Mouse (Mus musculus) embryonic facial prominence, embryonic 11.5 days (tissue): Measurements from ENCODE around the gene Rnf32. TPM values are rescaled to one million over a fixed set of nuclear protein-coding genes. Genes with fewer than 3 reads are reported as not detected.

ENCODE experiments used
- ATAC-seq: fragments of 200-750 bp; cut with Nextera tagmentation; replicated peaks from 2 replicates; pipeline ENCODE4 v1.8.0; 2017; ENCODE audit warnings: low read depth; ENCODE audit not compliant: insufficient number of reproducible peaks, low FRiP score, low TSS enrichment
- DNase-seq: peaks from one replicate; pipeline ENCODE4 v3.0.0-alpha.2; 2015; ENCODE audit warnings: low spot score
- H3K27ac ChIP-seq: fragments of 300-500 bp; sonication (generic); replicated peaks from 2 replicates; pipeline ENCODE4 v1.5.1; 2014; ENCODE audit warnings: mild to moderate bottlenecking, low read depth, low read length, control low read depth
- H3K27me3 ChIP-seq: fragments of 300-500 bp; sonication (generic); 2 replicates; pipeline ENCODE4 v1.6.1; 2014; ENCODE audit warnings: mild to moderate bottlenecking, low read length, moderate library complexity, mixed read lengths; ENCODE audit not compliant: control insufficient read depth, insufficient read depth
- H3K36me3 ChIP-seq: fragments of 300-500 bp; sonication (generic); replicated peaks from 2 replicates; pipeline ENCODE4 v1.6.1; 2014; ENCODE audit warnings: low read depth, mild to moderate bottlenecking, low read length, moderate library complexity, mixed read lengths; ENCODE audit not compliant: control insufficient read depth, insufficient read depth
- H3K4me1 ChIP-seq: fragments of 300-500 bp; sonication (generic); 2 replicates; pipeline ENCODE4 v1.6.1; 2014; ENCODE audit warnings: low read length, mixed read lengths; ENCODE audit not compliant: control insufficient read depth, insufficient read depth
- H3K4me2 ChIP-seq: fragments of 300-500 bp; sonication (generic); 2 replicates; pipeline ENCODE4 v1.6.1; 2014; ENCODE audit warnings: low read depth, mild to moderate bottlenecking, control low read depth, low read length, moderate library complexity
- H3K4me3 ChIP-seq: fragments of 300-500 bp; sonication (generic); 2 replicates; pipeline ENCODE4 v1.5.1; 2014; ENCODE audit warnings: low read depth, low read length, control low read depth
- H3K9ac ChIP-seq: fragments of 300-500 bp; sonication (generic); replicated peaks from 2 replicates; pipeline ENCODE4 v1.6.1; 2014; ENCODE audit warnings: mild to moderate bottlenecking, control low read depth, low read length
- H3K9me3 ChIP-seq: fragments of 300-500 bp; sonication (generic); replicated peaks from 2 replicates; pipeline ENCODE4 v1.6.1; 2016; ENCODE audit warnings: mild to moderate bottlenecking, low read length, inconsistent platforms, mixed read lengths; ENCODE audit not compliant: control insufficient read depth
- WGBS: fragments of 180-500 bp; shearing (Covaris S2); extraction: QIAGEN DNeasy Blood & Tissue Kit; methylation state at CpG from one replicate; pipeline ENCODE4 v1.1.7; 2014; 5-methylcytosine and 5-hydroxymethylcytosine counted together
- polyA plus RNA-seq: library from polyadenylated mRNA; unstranded; fragments of >200 nt; fragmentation: Nextera tagmentation; extraction: Ambion mirVana; gene quantifications from 2 replicates; pipeline ENCODE4 v1.2.1, GENCODE M21; 2014

The Rnf32 gene
- 5.7 and 6.6 TPM in 2 replicates for polyA plus RNA-seq

GRCm38 (mm10) chr5:29195570-29196263 is at the start of gene Rnf32:
Gene Rnf32, plus strand, starts transcription at chr5:29195992.
- Histone ChIP-seq H3K36me3 (no peaks in the 10 kb centered on the region), H3K4me3 (peak within 1 kb of the TSS; percentile 55), H3K27me3 (no peaks in the 10 kb centered on the region), H3K4me2 (peak within 1 kb of the TSS; percentile 67), H3K9ac (peak within 1 kb of the TSS; percentile 82), H3K4me1 (no peaks in the 10 kb centered on the region), H3K9me3 (no peaks in the 10 kb centered on the region), H3K27ac (peak within 1 kb of the TSS; percentile 47; the same call in 1 of the 2 replicates)
- ATAC-seq (peak; percentile 96), DNase-seq (peak; percentile 95)
- under 1% methylated on average over 58 of the region's 70 CpGs for WGBS

GRCm38 (mm10) chr5:29150146-29150545 is 45.6 kb upstream of the Rnf32 start:
- H3K4me3 ChIP-seq = no peak overlapping the region
- H3K27ac ChIP-seq = no peak overlapping the region
- DNase-seq (no peak), ATAC-seq (no peak)
- no peak overlapping the region for H3K9ac ChIP-seq
- H3K4me2 ChIP-seq = no peak overlapping the region
- H3K4me1 ChIP-seq = no peaks in the 10 kb centered on the region
- H3K9me3 ChIP-seq = no peaks in the 10 kb centered on the region
- no peaks in the 10 kb centered on the region for H3K36me3 ChIP-seq
- WGBS = 47% methylated on average over 4 of the region's 4 CpGs
- H3K27me3 ChIP-seq = no peaks in the 10 kb centered on the region

- H3K27ac ChIP-seq = no peak overlapping the region
- no peak overlapping the region for H3K9ac ChIP-seq
- DNase-seq (no peak), ATAC-seq (no peak)
- H3K36me3 ChIP-seq = no peaks in the 10 kb centered on the region
- WGBS = 52% methylated on average over 1 of the region's 1 CpGs
- H3K4me1 ChIP-seq = no peaks in the 10 kb centered on the region
- H3K4me2 ChIP-seq = no peak overlapping the region
- H3K9me3 ChIP-seq = no peaks in the 10 kb centered on the region
- H3K27me3 ChIP-seq = no peaks in the 10 kb centered on the region
- no peak overlapping the region for H3K4me3 ChIP-seq
Measured at GRCm38 (mm10) chr5:29159849-29160248, 35.9 kb upstream of the Rnf32 start.

GRCm38 (mm10) chr5:29166947-29167346 is 28.8 kb upstream of the Rnf32 start:
- 95% methylated on average over 2 of the region's 2 CpGs for WGBS
- no peak for ATAC-seq
- no peak overlapping the region for H3K4me2 ChIP-seq
- DNase-seq = no peak
- H3K36me3 ChIP-seq = no peaks in the 10 kb centered on the region
- no peak overlapping the region for H3K27ac ChIP-seq
- H3K27me3 ChIP-seq = no peaks in the 10 kb centered on the region
- H3K9ac ChIP-seq = no peak overlapping the region
- no peaks in the 10 kb centered on the region for H3K4me1 ChIP-seq
- H3K9me3 ChIP-seq = no peaks in the 10 kb centered on the region
- H3K4me3 ChIP-seq = no peak overlapping the region

DNA sequence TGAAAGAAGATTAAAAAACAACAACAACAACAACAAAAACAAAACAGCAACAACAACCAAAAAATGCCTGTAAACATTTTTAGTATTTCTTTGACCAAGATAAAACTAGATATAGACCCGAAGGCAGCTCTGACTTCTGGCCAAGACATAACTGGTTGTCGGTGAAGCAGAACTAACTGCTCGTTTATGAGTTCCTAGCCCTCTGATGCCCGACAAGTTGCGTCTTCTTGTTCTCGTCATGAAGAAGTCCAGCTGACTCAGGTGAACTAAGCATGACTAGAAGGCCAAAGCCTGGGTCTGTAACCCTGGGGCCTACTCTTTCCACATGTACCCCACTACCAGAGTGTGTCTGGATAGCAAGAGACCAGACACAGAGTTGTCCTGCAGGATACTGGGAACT is 25.6 kb upstream of the Rnf32 start:
- H3K27me3 ChIP-seq = no peaks in the 10 kb centered on the region
- DNase-seq (no peak), ATAC-seq (no peak)
- no peaks in the 10 kb centered on the region for H3K4me1 ChIP-seq
- 72% methylated on average over 6 of the region's 6 CpGs for WGBS
- no peak overlapping the region for H3K4me3 ChIP-seq
- H3K36me3 ChIP-seq = no peaks in the 10 kb centered on the region
- no peaks in the 10 kb centered on the region for H3K9me3 ChIP-seq
- H3K4me2 ChIP-seq = no peak overlapping the region
- no peak overlapping the region for H3K27ac ChIP-seq
- no peak overlapping the region for H3K9ac ChIP-seq

GRCm38 (mm10) chr5:29171165-29171564 is 24.6 kb upstream of the Rnf32 start:
- Histone ChIP-seq H3K27ac (no peak overlapping the region), H3K4me3 (no peak overlapping the region), H3K9ac (no peak overlapping the region), H3K36me3 (no peaks in the 10 kb centered on the region), H3K4me2 (no peak overlapping the region), H3K27me3 (no peaks in the 10 kb centered on the region), H3K4me1 (no peaks in the 10 kb centered on the region), H3K9me3 (no peaks in the 10 kb centered on the region)
- no peak for ATAC-seq
- DNase-seq = no peak

- no peaks in the 10 kb centered on the region for H3K4me1 ChIP-seq
- H3K4me2 ChIP-seq = no peak overlapping the region
- no peaks in the 10 kb centered on the region for H3K36me3 ChIP-seq
- no peak overlapping the region for H3K9ac ChIP-seq
- DNase-seq (no peak), ATAC-seq (no peak)
- no peak overlapping the region for H3K27ac ChIP-seq
- 80% methylated on average over 5 of the region's 5 CpGs for WGBS
- H3K27me3 ChIP-seq = no peaks in the 10 kb centered on the region
- H3K9me3 ChIP-seq = no peaks in the 10 kb centered on the region
- H3K4me3 ChIP-seq = no peak overlapping the region
Measured at GRCm38 (mm10) chr5:29186798-29187197, 9.0 kb upstream of the Rnf32 start.

GRCm38 (mm10) chr5:29195231-29195569 is 592 bp upstream of the Rnf32 start:
- Histone ChIP-seq H3K9me3 (no peaks in the 10 kb centered on the region), H3K4me1 (no peaks in the 10 kb centered on the region), H3K27ac (peak overlapping the region; percentile 47; the same call in 1 of the 2 replicates), H3K27me3 (no peaks in the 10 kb centered on the region), H3K9ac (peak overlapping the region; percentile 82), H3K4me2 (peak overlapping the region; percentile 67), H3K4me3 (peak overlapping the region; percentile 55), H3K36me3 (no peaks in the 10 kb centered on the region)
- DNase-seq = peak; percentile 10
- ATAC-seq = no peak; the same call in 1 of the 2 replicates
- whole genome bisulfite sequencing = 5% methylated on average over 9 of the region's 9 CpGs
